Comparison of ENCODE assay signal across 22 mouse cellular contexts in genomic region chr4:104992271-104992670, GRCm38 (mm10).
A peak's percentile ranks its signal among the peaks of the same experiment; 100 is the strongest.
DNase-seq lines count a peak whose midpoint lies in the region; ATAC-seq and TF ChIP-seq lines count a peak whose summit lies in the region.
"Had no signal": no experiment of that assay in that cellular context is flagged by ENCODE, and none has a peak within 500 bp of the region (broad histone marks: within the 10 kb centered on the region; RNA-seq: fewer than 3 reads in every experiment).

No protein-coding gene starts in this region.

- peak; percentile 77 for DNase-seq in MEL (ENCODE audit: low read depth, low spot score)
- DNase-seq in Muller cell, postnatal 12 days (ENCODE audit: inconsistent ontology term) = peak; percentile 76
- DNase-seq in retina, postnatal 1 day = peak; percentile 57
- DNase-seq in limb, embryonic 10.5 days (ENCODE audit: low spot score) = no peak
- DNase-seq: adrenal gland, adult 2 months; adrenal gland, postnatal 10 days; adrenal gland, postnatal 25 days; cerebellum, adult 11 months; cerebellum, adult 18-20 months; cerebellum, adult 8-10 months; cerebellum, adult 9-11 months; cerebellum, postnatal 14 days; cerebellum, postnatal 36 days; embryo, embryonic 11 days had no signal

- WGBS in limb, embryonic 10.5 days = 92% methylated on average over 3 of the region's 3 CpGs

- peaks cover 14 to 53% of the 10 kb centered on the region in 2 experiments for H3K4me1 ChIP-seq in MEL (ENCODE audit: control insufficient read depth in 1 of 2, insufficient read depth in 2 of 2, low read length in 2 of 2)
- H3K4me1 ChIP-seq in limb, embryonic 10.5 days = no peaks in the 10 kb centered on the region
- H3K4me1 ChIP-seq: embryonic facial prominence, embryonic 13.5 days; embryonic facial prominence, embryonic 15.5 days; forebrain, embryonic 12.5 days had no signal

- no peak for ATAC-seq in granulocyte monocyte progenitor cell, adult 5-6 weeks (replicated peaks; ENCODE audit: poor library complexity, severe bottlenecking)
- ATAC-seq: forebrain, embryonic 14.5 days; forebrain, embryonic 16.5 days had no signal

- no peaks in the 10 kb centered on the region; the same call in 1 of the 2 replicates for H3K79me2 ChIP-seq in MEL (ENCODE audit: control insufficient read depth, insufficient read depth, low read length, poor library complexity)

- no peaks in the 10 kb centered on the region for H3K9me3 ChIP-seq in MEL (replicated peaks; ENCODE audit: insufficient read depth, low read length)
- H3K9me3 ChIP-seq in limb, embryonic 10.5 days (replicated peaks) = no peaks in the 10 kb centered on the region
- H3K9me3 ChIP-seq: embryonic facial prominence, embryonic 13.5 days; embryonic facial prominence, embryonic 15.5 days; forebrain, embryonic 10.5 days; forebrain, embryonic 12.5 days had no signal

- TF ChIP-seq EP300 in MEL (IDR thresholded peaks at IDR 0.05; ENCODE audit: low read depth in 1 of 2, low read length in 2 of 2) = peak in 1 of 2 experiments; percentile 37; a peak in 1 of 4 replicates

- TF ChIP-seq RAD21 in MEL (IDR thresholded peaks at IDR 0.05; ENCODE audit: low read depth, low read length) = no peak

- no peaks in the 10 kb centered on the region for H3K27me3 ChIP-seq in MEL (ENCODE audit: control insufficient read depth in 1 of 2, insufficient read depth in 2 of 2, low read length in 2 of 2)
- no peaks in the 10 kb centered on the region for H3K27me3 ChIP-seq in limb, embryonic 10.5 days (ENCODE audit: low read depth, poor library complexity, severe bottlenecking)
- H3K27me3 ChIP-seq: embryonic facial prominence, embryonic 13.5 days; embryonic facial prominence, embryonic 15.5 days; forebrain, embryonic 12.5 days had no signal

- TF ChIP-seq POLR2A in MEL (IDR thresholded peaks at IDR 0.05; ENCODE audit: control insufficient read depth in 1 of 2, insufficient read depth in 1 of 2, low read depth in 1 of 2, low read length in 2 of 2, poor library complexity in 1 of 2) = no peak

- TF ChIP-seq CTCF in MEL (IDR thresholded peaks at IDR 0.05 in 2 of 3, conservative IDR thresholded peaks at IDR 0.05 in 1 of 3; ENCODE audit: control insufficient read depth in 1 of 3, insufficient read depth in 1 of 3, low read depth in 2 of 3, low read length in 3 of 3, poor library complexity in 1 of 3, severe bottlenecking in 1 of 3) = no peak

- H3K27ac ChIP-seq in MEL (ENCODE audit: control insufficient read depth, low read depth, low read length) = peak overlapping the region; percentile 93
- H3K27ac ChIP-seq in limb, embryonic 10.5 days = no peak overlapping the region
- H3K27ac ChIP-seq: embryonic facial prominence, embryonic 13.5 days; embryonic facial prominence, embryonic 15.5 days; forebrain, embryonic 10.5 days; forebrain, embryonic 12.5 days had no signal

- H3K4me3 ChIP-seq in MEL (ENCODE audit: control insufficient read depth in 1 of 2, insufficient read depth in 1 of 2, low read depth in 2 of 2, low read length in 2 of 2) = peak overlapping the region; percentile 27 to 40
- no peak overlapping the region for H3K4me3 ChIP-seq in limb, embryonic 10.5 days
- H3K4me3 ChIP-seq: embryonic facial prominence, embryonic 13.5 days; embryonic facial prominence, embryonic 15.5 days; erythroblast, embryonic 14.5 days; forebrain, embryonic 10.5 days; forebrain, embryonic 12.5 days had no signal

- peaks cover 0 to 60% of the 10 kb centered on the region in 2 experiments; a peak in 2 of 4 replicates for H3K36me3 ChIP-seq in MEL (ENCODE audit: control insufficient read depth in 1 of 2, insufficient read depth in 2 of 2, low read length in 2 of 2)
- no peaks in the 10 kb centered on the region for H3K36me3 ChIP-seq in limb, embryonic 10.5 days
- H3K36me3 ChIP-seq: embryonic facial prominence, embryonic 13.5 days; embryonic facial prominence, embryonic 15.5 days; forebrain, embryonic 10.5 days; forebrain, embryonic 12.5 days had no signal

- peak overlapping the region; percentile 64 for H3K9ac ChIP-seq in MEL (ENCODE audit: control insufficient read depth, low read depth, low read length, poor library complexity, severe bottlenecking)
- H3K9ac ChIP-seq: embryonic facial prominence, embryonic 13.5 days; embryonic facial prominence, embryonic 15.5 days; forebrain, embryonic 12.5 days had no signal

TF ChIP-seq in MEL, 35 proteins besides CTCF, POLR2A, EP300 and RAD21:
- TF ChIP-seq ZKSCAN1 (IDR thresholded peaks at IDR 0.05; ENCODE audit: low read depth, low read length) (no peak), ZMIZ1 (IDR thresholded peaks at IDR 0.05; ENCODE audit: low read depth, low read length) (no peak), ZNF384 (IDR thresholded peaks at IDR 0.05; ENCODE audit: low read depth, low read length) (peak; percentile 3; the same call in 1 of the 2 replicates), MAZ (IDR thresholded peaks at IDR 0.05; ENCODE audit: low read depth, low read length) (no peak), E2F4 (IDR thresholded peaks at IDR 0.05; ENCODE audit: borderline replicate concordance, low read depth, low read length) (no peak), USF1 (IDR thresholded peaks at IDR 0.05; ENCODE audit: low read depth, low read length) (no peak), MXI1 (IDR thresholded peaks at IDR 0.05; ENCODE audit: low read depth, low read length) (0 out of 2 replicates have a peak, but pooled peaks have one; percentile 3), MYC (IDR thresholded peaks at IDR 0.05; ENCODE audit: low read depth, low read length) (no peak), MAX (IDR thresholded peaks at IDR 0.05; ENCODE audit: low read length) (no peak), GABPA (IDR thresholded peaks at IDR 0.05; ENCODE audit: low read depth, low read length) (no peak), GATA1 (IDR thresholded peaks at IDR 0.05; ENCODE audit: low read depth, low read length) (no peak), CHD2 (IDR thresholded peaks at IDR 0.05; ENCODE audit: low read length) (no peak), MAFK (IDR thresholded peaks at IDR 0.05; ENCODE audit: borderline replicate concordance, low read depth, low read length) (no peak), MEF2A (IDR thresholded peaks at IDR 0.05; ENCODE audit: extremely low read depth, insufficient replicate concordance, low read depth, low read length, poor library complexity, severe bottlenecking) (no peak), NRF1 (IDR thresholded peaks at IDR 0.05; ENCODE audit: insufficient read depth, low read depth, low read length, poor library complexity, severe bottlenecking) (no peak), HCFC1 (IDR thresholded peaks at IDR 0.05; ENCODE audit: low read depth, low read length) (no peak), POLR2AphosphoS5 (IDR thresholded peaks at IDR 0.05; ENCODE audit: borderline replicate concordance, low read depth, low read length) (no peak), BHLHE40 (IDR thresholded peaks at IDR 0.05; ENCODE audit: borderline replicate concordance, low read depth, low read length) (no peak), KAT2A (conservative IDR thresholded peaks at IDR 0.05; ENCODE audit: low read depth, low read length) (no peak), JUND (IDR thresholded peaks at IDR 0.05; ENCODE audit: low read depth, low read length) (no peak), ETS1 (IDR thresholded peaks at IDR 0.05; ENCODE audit: low read depth, low read length) (peak; percentile 60; the same call in 1 of the 2 replicates), POLR2AphosphoS2 (IDR thresholded peaks at IDR 0.05; ENCODE audit: low read length) (no peak)
